Mouse (Mus musculus) thymus, adult 2 months (tissue): ENCODE data around the gene Ggt5.

Experiments used
- CTCF ChIP-seq: fragments of 200-500 bp; IDR thresholded peaks from 2 replicates; pipeline ENCODE4 v1.5.1; 2012; ENCODE audit warnings: mild to moderate bottlenecking, control low read depth, low read length, moderate library complexity, borderline replicate concordance; ENCODE audit not compliant: control insufficient read depth, poor library complexity, insufficient read depth; ENCODE audit errors: extremely low read depth
- POLR2A ChIP-seq: fragments of 200-500 bp; IDR thresholded peaks from 2 replicates; pipeline ENCODE4 v1.6.1; 2012; ENCODE audit warnings: mild to moderate bottlenecking, low read length, control low read depth, moderate library complexity; ENCODE audit not compliant: control insufficient read depth, poor library complexity, insufficient read depth; ENCODE audit errors: extremely low read depth

- no peak for TF ChIP-seq POLR2A
- no peak for TF ChIP-seq CTCF
These were observed 53.8 kb downstream of the Ggt5 start for GRCm38 (mm10) chr10:75642891-75643290.
